ENCODE assay signal across 17 mouse cellular contexts in genomic region chr3:85832490-85833155, GRCm38 (mm10). TPM values are rescaled to one million over a fixed set of nuclear protein-coding genes. Genes with fewer than 3 reads are reported as not detected.
DNase-seq lines count a peak whose midpoint lies in the region; ATAC-seq lines count a peak whose summit lies in the region.
"Had no signal": no experiment of that assay in that cellular context is flagged by ENCODE, and none has a peak within 500 bp of the region (broad histone marks: within the 10 kb centered on the region; RNA-seq: fewer than 3 reads in every experiment).

No protein-coding gene starts in this region.

- H3K36me3 ChIP-seq in limb, embryonic 11.5 days (ENCODE audit: control insufficient read depth, insufficient read depth, low read length) = no peaks in the 10 kb centered on the region
- 0 out of 2 replicates have a peak, but pooled peaks cover 1% of the 10 kb centered on the region for H3K36me3 ChIP-seq in limb, embryonic 10.5 days
- no peaks in the 10 kb centered on the region for H3K36me3 ChIP-seq in heart, embryonic 10.5 days
- H3K36me3 ChIP-seq: midbrain, embryonic 15.5 days; neural tube, embryonic 12.5 days had no signal

- no peaks in the 10 kb centered on the region for H3K27me3 ChIP-seq in limb, embryonic 11.5 days (ENCODE audit: control insufficient read depth, insufficient read depth, low read length)
- no peaks in the 10 kb centered on the region for H3K27me3 ChIP-seq in limb, embryonic 10.5 days (ENCODE audit: low read depth, poor library complexity, severe bottlenecking)
- no peaks in the 10 kb centered on the region for H3K27me3 ChIP-seq in heart, embryonic 10.5 days (ENCODE audit: insufficient read depth, poor library complexity, severe bottlenecking)
- H3K27me3 ChIP-seq: midbrain, embryonic 15.5 days; neural tube, embryonic 12.5 days had no signal

- H3K4me1 ChIP-seq in limb, embryonic 11.5 days (ENCODE audit: control insufficient read depth, insufficient read depth, low read length) = no peaks in the 10 kb centered on the region
- peaks cover 3% of the 10 kb centered on the region; the same call in 1 of the 2 replicates for H3K4me1 ChIP-seq in limb, embryonic 10.5 days
- H3K4me1 ChIP-seq in heart, embryonic 10.5 days = no peaks in the 10 kb centered on the region
- H3K4me1 ChIP-seq: midbrain, embryonic 15.5 days had no signal

- H3K9ac ChIP-seq in limb, embryonic 11.5 days (ENCODE audit: low read length) = no peak overlapping the region
- H3K9ac ChIP-seq: midbrain, embryonic 15.5 days; neural tube, embryonic 12.5 days had no signal

- 71% methylated on average over 10 of the region's 10 CpGs for WGBS in limb, embryonic 11.5 days
- 84% methylated on average over 10 of the region's 10 CpGs for WGBS in limb, embryonic 10.5 days
- WGBS in heart, embryonic 10.5 days = 85% methylated on average over 10 of the region's 10 CpGs

- 0 out of 2 replicates have a peak overlapping the region, but pooled peaks have one; percentile 14 for H3K27ac ChIP-seq in limb, embryonic 11.5 days (replicated peaks; ENCODE audit: low read depth, low read length)
- no peak overlapping the region for H3K27ac ChIP-seq in limb, embryonic 10.5 days
- H3K27ac ChIP-seq in heart, embryonic 10.5 days = no peak overlapping the region
- H3K27ac ChIP-seq: hindbrain, postnatal 0 days; macrophage; midbrain, embryonic 15.5 days; neural tube, embryonic 12.5 days had no signal

- no peak overlapping the region for H3K4me2 ChIP-seq in limb, embryonic 11.5 days (ENCODE audit: low read depth, severe bottlenecking)
- H3K4me2 ChIP-seq: midbrain, embryonic 15.5 days; neural tube, embryonic 12.5 days had no signal

- no peak for ATAC-seq in limb, embryonic 11.5 days (ENCODE audit: insufficient number of reproducible peaks, low FRiP score, low TSS enrichment, low read depth)
- ATAC-seq: forebrain, embryonic 14.5 days; hindbrain, postnatal 0 days; midbrain, embryonic 15.5 days had no signal

- no peak overlapping the region for H3K4me3 ChIP-seq in limb, embryonic 11.5 days (ENCODE audit: low read depth, low read length)
- H3K4me3 ChIP-seq in limb, embryonic 10.5 days = no peak overlapping the region
- H3K4me3 ChIP-seq in heart, embryonic 10.5 days = no peak overlapping the region
- H3K4me3 ChIP-seq: midbrain, embryonic 15.5 days; neural tube, embryonic 12.5 days had no signal

- DNase-seq in limb, embryonic 11.5 days (ENCODE audit: low spot score) = no peak
- no peak for DNase-seq in limb, embryonic 10.5 days (ENCODE audit: low spot score)
- DNase-seq in kidney, adult 18-20 months = peak; percentile 50
- DNase-seq in kidney, postnatal 25 days = peak; percentile 36 to 58
- DNase-seq in urinary bladder, postnatal 14 days (ENCODE audit: low spot score) = no peak
- no peak for DNase-seq in heart, embryonic 10.5 days (ENCODE audit: low spot score)
- no peak for DNase-seq in layer of hippocampus, postnatal 25 days (ENCODE audit: extremely low spot score in 1 of 2, low spot score in 1 of 2)
- DNase-seq: cerebellum, adult 11-12 months; heart, adult 11 months; heart, postnatal 10 days; lung, adult 2 months had no signal

- H3K9me3 ChIP-seq in limb, embryonic 11.5 days (ENCODE audit: control insufficient read depth, low read length) = no peaks in the 10 kb centered on the region
- H3K9me3 ChIP-seq in limb, embryonic 10.5 days (replicated peaks) = no peaks in the 10 kb centered on the region
- H3K9me3 ChIP-seq in heart, embryonic 10.5 days = no peaks in the 10 kb centered on the region
- H3K9me3 ChIP-seq: midbrain, embryonic 15.5 days; neural tube, embryonic 12.5 days had no signal

RNA-seq across cellular contexts. Expression of gene Fam160a1, which starts 15.5 kb away (rescaled TPM):
- polyA plus RNA-seq in limb, embryonic 11.5 days (2014; fragmentation: Nextera tagmentation; extraction: Ambion mirVana) = 1.7 and 2.1 TPM in 2 replicates
- polyA plus RNA-seq in limb, embryonic 10.5 days (2016; fragmentation: Nextera tagmentation; extraction: Ambion mirVana) = 0.51 and 1.5 TPM in 2 replicates
- polyA plus RNA-seq in heart, embryonic 10.5 days (2016; fragmentation: Nextera tagmentation; extraction: Ambion mirVana) = 1.7 and 2.1 TPM in 2 replicates
- total RNA-seq in layer of hippocampus, postnatal 25 days (2021) = 10 to 100 TPM; 10.6 to 10.7 TPM
- total RNA-seq: common myeloid progenitor, adult 5-6 weeks had no signal
- polyA plus RNA-seq: macrophage had no signal

RNA-seq across cellular contexts. Expression of gene Glt28d2, which starts 54.7 kb away (rescaled TPM):
- polyA plus RNA-seq in limb, embryonic 11.5 days (2014; fragmentation: Nextera tagmentation; extraction: Ambion mirVana) = 0.75 and 0.84 TPM in 2 replicates
- polyA plus RNA-seq in limb, embryonic 10.5 days (2016; fragmentation: Nextera tagmentation; extraction: Ambion mirVana) = 0.18 and 0.85 TPM in 2 replicates
- polyA plus RNA-seq in heart, embryonic 10.5 days (2016; fragmentation: Nextera tagmentation; extraction: Ambion mirVana) = 0.72 and 0.78 TPM in 2 replicates
- under 1 TPM; 0.20 to 0.40 TPM for total RNA-seq in layer of hippocampus, postnatal 25 days (2021)
- total RNA-seq: common myeloid progenitor, adult 5-6 weeks had no signal
- polyA plus RNA-seq: macrophage had no signal

RNA-seq across cellular contexts. Expression of gene Gm37240, which starts 54.7 kb away (rescaled TPM):
- polyA plus RNA-seq in limb, embryonic 11.5 days (2014; fragmentation: Nextera tagmentation; extraction: Ambion mirVana) = 1.5 and 2.2 TPM in 2 replicates
- polyA plus RNA-seq in limb, embryonic 10.5 days (2016; fragmentation: Nextera tagmentation; extraction: Ambion mirVana) = 0.97 and 3.1 TPM in 2 replicates
- 2.7 and 3.0 TPM in 2 replicates for polyA plus RNA-seq in heart, embryonic 10.5 days (2016; fragmentation: Nextera tagmentation; extraction: Ambion mirVana)
- total RNA-seq in layer of hippocampus, postnatal 25 days (2021) = 1 to 10 TPM in 1 of 2 experiments, under 1 TPM in 1; 0.92 to 1.4 TPM
- total RNA-seq: common myeloid progenitor, adult 5-6 weeks; hindbrain, postnatal 0 days had no signal
- polyA plus RNA-seq: macrophage had no signal

Comparison
In these comparisons a context has a peak if more than half of its experiments do, and no peak if none do; other contexts are left out.
1. DNase-seq: peak in kidney, adult 18-20 months (single experiment) and kidney, postnatal 25 days (2 of 2); none in limb, embryonic 11.5 days (single experiment), limb, embryonic 10.5 days (single experiment), urinary bladder, postnatal 14 days (single experiment), heart, embryonic 10.5 days (single experiment) and layer of hippocampus, postnatal 25 days (0 of 2).